Mouse (Mus musculus) kidney, embryonic 16.5 days (tissue): Measurements from ENCODE around the gene Prdm2. TPM values are rescaled to one million over a fixed set of nuclear protein-coding genes. Genes with fewer than 3 reads are reported as not detected.

ENCODE experiments used
- ATAC-seq: fragments of 200-750 bp; cut with Nextera tagmentation; 2 replicates; pipeline ENCODE4 v1.8.0; 2017; ENCODE audit warnings: moderate TSS enrichment; ENCODE audit not compliant: low FRiP score, low TSS enrichment
- H3K27ac ChIP-seq: fragments of 300-500 bp; sonication (generic); 2 replicates; pipeline ENCODE4 v1.5.1; 2014; ENCODE audit warnings: low read length
- H3K27me3 ChIP-seq: fragments of 300-500 bp; sonication (generic); 2 replicates; pipeline ENCODE4 v1.6.1; 2014; ENCODE audit warnings: low read length, control low read depth, mixed read lengths; ENCODE audit not compliant: insufficient read depth
- H3K36me3 ChIP-seq: fragments of 300-500 bp; sonication (generic); 2 replicates; pipeline ENCODE4 v1.6.1; 2014; ENCODE audit warnings: low read length, control low read depth, mixed read lengths; ENCODE audit not compliant: insufficient read depth
- H3K4me1 ChIP-seq: fragments of 300-500 bp; sonication (generic); 2 replicates; pipeline ENCODE4 v1.6.1; 2014; ENCODE audit warnings: low read length, control low read depth, mixed read lengths; ENCODE audit not compliant: insufficient read depth
- H3K4me2 ChIP-seq: fragments of 300-500 bp; sonication (generic); replicated peaks from 2 replicates; pipeline ENCODE4 v1.6.1; 2014; ENCODE audit warnings: low read depth, low read length
- H3K4me3 ChIP-seq: fragments of 300-500 bp; sonication (generic); 2 replicates; pipeline ENCODE4 v1.5.1; 2014; ENCODE audit warnings: mild to moderate bottlenecking, low read length
- H3K9ac ChIP-seq: fragments of 300-500 bp; sonication (generic); replicated peaks from 2 replicates; pipeline ENCODE4 v1.6.1; 2014; ENCODE audit warnings: low read length
- H3K9me3 ChIP-seq: fragments of 300-500 bp; sonication (generic); 2 replicates; pipeline ENCODE4 v1.6.1; 2016; ENCODE audit warnings: low read length, control low read depth
- WGBS: fragments of 180-500 bp; shearing (Covaris S2); extraction: QIAGEN DNeasy Blood & Tissue Kit; methylation state at CpG from one replicate; pipeline ENCODE4 v1.1.7; 2014; 5-methylcytosine and 5-hydroxymethylcytosine counted together
- polyA plus RNA-seq: library from polyadenylated mRNA; unstranded; fragments of >200 nt; fragmentation: Nextera tagmentation; extraction: Ambion mirVana; gene quantifications from 2 replicates; pipeline ENCODE4 v1.2.1, GENCODE M21; 2015

The Prdm2 gene
- polyA plus RNA-seq, 1 experiment from 2014 or later, result 9.7 TPM

GRCm38 (mm10) chr4:143214221-143214797 lies 1.5 kb upstream of the Prdm2 start:
- H3K27ac ChIP-seq, result no peak overlapping the region
- 78% methylated on average over 3 of the region's 3 CpGs for WGBS

GRCm38 (mm10) chr4:143213571-143213970 lies 776 bp upstream of the Prdm2 start:
- Histone ChIP-seq H3K4me1 (peaks cover 16% of the 10 kb centered on the region), H3K27me3 (no peaks in the 10 kb centered on the region), H3K4me3 (no peak overlapping the region), H3K9ac (no peak overlapping the region), H3K36me3 (no peaks in the 10 kb centered on the region), H3K27ac (no peak overlapping the region), H3K9me3 (no peaks in the 10 kb centered on the region), H3K4me2 (no peak overlapping the region)
- 87% methylated on average over 4 of the region's 4 CpGs for WGBS
- no peak for ATAC-seq

More at GRCm38 (mm10) chr4:143214221-143214797, 1.5 kb upstream of the Prdm2 start:
- H3K4me2 ChIP-seq, result no peak overlapping the region
- H3K4me3 ChIP-seq, result no peak overlapping the region
- H3K27me3 ChIP-seq, result no peaks in the 10 kb centered on the region
- no peaks in the 10 kb centered on the region for H3K9me3 ChIP-seq
- H3K4me1 ChIP-seq, result peaks cover 18% of the 10 kb centered on the region
- no peaks in the 10 kb centered on the region for H3K36me3 ChIP-seq
- ATAC-seq, result no peak
- H3K9ac ChIP-seq, result no peak overlapping the region

GRCm38 (mm10) chr4:143213175-143213479 lies 332 bp upstream of the Prdm2 start:
- 0 out of 2 replicates have a peak, but pooled peaks have one; percentile 29 for ATAC-seq
- peak overlapping the region; percentile 72 for H3K27ac ChIP-seq
- no peaks in the 10 kb centered on the region for H3K9me3 ChIP-seq
- 97% methylated on average over 3 of the region's 3 CpGs for WGBS
- peaks cover 16% of the 10 kb centered on the region for H3K4me1 ChIP-seq
- peak overlapping the region; percentile 82 for H3K4me2 ChIP-seq
- H3K4me3 ChIP-seq, result peak overlapping the region; percentile 83
- H3K36me3 ChIP-seq, result no peaks in the 10 kb centered on the region
- no peaks in the 10 kb centered on the region for H3K27me3 ChIP-seq
- H3K9ac ChIP-seq, result peak overlapping the region; percentile 93

- Histone ChIP-seq H3K27ac (peak overlapping the region; percentile 72), H3K9ac (peak overlapping the region; percentile 93), H3K4me2 (peak overlapping the region; percentile 82), H3K4me3 (peak overlapping the region; percentile 83), H3K4me1 (peaks cover 16% of the 10 kb centered on the region), H3K36me3 (no peaks in the 10 kb centered on the region), H3K27me3 (no peaks in the 10 kb centered on the region), H3K9me3 (no peaks in the 10 kb centered on the region)
- peak; percentile 50 for ATAC-seq
- 6% methylated on average over 43 of the region's 43 CpGs for WGBS
Measured at GRCm38 (mm10) chr4:143211584-143212340, 1.0 kb downstream of the Prdm2 start.

GRCm38 (mm10) chr4:143209997-143210396 lies 2.8 kb downstream of the Prdm2 start:
- Histone ChIP-seq H3K27me3 (no peaks in the 10 kb centered on the region), H3K4me3 (no peak overlapping the region), H3K9ac (no peak overlapping the region), H3K9me3 (no peaks in the 10 kb centered on the region), H3K27ac (no peak overlapping the region), H3K4me1 (peaks cover 16% of the 10 kb centered on the region), H3K4me2 (no peak overlapping the region), H3K36me3 (no peaks in the 10 kb centered on the region)
- WGBS, result 92% methylated on average over 2 of the region's 2 CpGs
- no peak for ATAC-seq

- H3K9me3 ChIP-seq, result no peaks in the 10 kb centered on the region
- H3K4me1 ChIP-seq, result no peaks in the 10 kb centered on the region
- H3K27ac ChIP-seq, result no peak overlapping the region
- no peak overlapping the region for H3K9ac ChIP-seq
- H3K4me3 ChIP-seq, result no peak overlapping the region
- H3K27me3 ChIP-seq, result no peaks in the 10 kb centered on the region
- WGBS, result 67% methylated on average over 3 of the region's 3 CpGs
- H3K4me2 ChIP-seq, result no peak overlapping the region
- H3K36me3 ChIP-seq, result no peaks in the 10 kb centered on the region
- no peak for ATAC-seq
Measured at GRCm38 (mm10) chr4:143202653-143203052, 10.1 kb downstream of the Prdm2 start.

- Histone ChIP-seq H3K4me3 (no peak overlapping the region), H3K36me3 (no peaks in the 10 kb centered on the region), H3K27ac (no peak overlapping the region), H3K4me2 (no peak overlapping the region), H3K9ac (no peak overlapping the region), H3K4me1 (no peaks in the 10 kb centered on the region), H3K9me3 (no peaks in the 10 kb centered on the region), H3K27me3 (no peaks in the 10 kb centered on the region)
- no peak for ATAC-seq
- 65% methylated on average over 3 of the region's 3 CpGs for WGBS
Measured at GRCm38 (mm10) chr4:143198371-143198770, 14.4 kb downstream of the Prdm2 start.

- Histone ChIP-seq H3K9ac (no peak overlapping the region), H3K4me1 (no peaks in the 10 kb centered on the region), H3K4me2 (no peak overlapping the region), H3K27ac (no peak overlapping the region), H3K27me3 (no peaks in the 10 kb centered on the region), H3K36me3 (no peaks in the 10 kb centered on the region), H3K4me3 (no peak overlapping the region), H3K9me3 (no peaks in the 10 kb centered on the region)
- WGBS, result 76% methylated on average over 5 of the region's 5 CpGs
- no peak for ATAC-seq
Measured at GRCm38 (mm10) chr4:143197845-143198356, 14.9 kb downstream of the Prdm2 start.

- Histone ChIP-seq H3K9me3 (no peaks in the 10 kb centered on the region), H3K4me3 (no peak overlapping the region), H3K36me3 (no peaks in the 10 kb centered on the region), H3K27ac (no peak overlapping the region), H3K27me3 (no peaks in the 10 kb centered on the region), H3K4me2 (no peak overlapping the region), H3K9ac (no peak overlapping the region), H3K4me1 (no peaks in the 10 kb centered on the region)
- ATAC-seq, result no peak
- WGBS, result 75% methylated on average over 5 of the region's 5 CpGs
Measured at GRCm38 (mm10) chr4:143194328-143194727, 18.5 kb downstream of the Prdm2 start.

GRCm38 (mm10) chr4:143193164-143193563 lies 19.6 kb downstream of the Prdm2 start:
- Histone ChIP-seq H3K9me3 (no peaks in the 10 kb centered on the region), H3K9ac (no peak overlapping the region), H3K27ac (no peak overlapping the region), H3K27me3 (no peaks in the 10 kb centered on the region), H3K4me2 (no peak overlapping the region), H3K4me3 (no peak overlapping the region), H3K4me1 (no peaks in the 10 kb centered on the region), H3K36me3 (no peaks in the 10 kb centered on the region)
- WGBS, result 84% methylated on average over 6 of the region's 6 CpGs
- no peak for ATAC-seq
